ENCODE assay signal across 8 mouse cellular contexts in the genomic region with DNA sequence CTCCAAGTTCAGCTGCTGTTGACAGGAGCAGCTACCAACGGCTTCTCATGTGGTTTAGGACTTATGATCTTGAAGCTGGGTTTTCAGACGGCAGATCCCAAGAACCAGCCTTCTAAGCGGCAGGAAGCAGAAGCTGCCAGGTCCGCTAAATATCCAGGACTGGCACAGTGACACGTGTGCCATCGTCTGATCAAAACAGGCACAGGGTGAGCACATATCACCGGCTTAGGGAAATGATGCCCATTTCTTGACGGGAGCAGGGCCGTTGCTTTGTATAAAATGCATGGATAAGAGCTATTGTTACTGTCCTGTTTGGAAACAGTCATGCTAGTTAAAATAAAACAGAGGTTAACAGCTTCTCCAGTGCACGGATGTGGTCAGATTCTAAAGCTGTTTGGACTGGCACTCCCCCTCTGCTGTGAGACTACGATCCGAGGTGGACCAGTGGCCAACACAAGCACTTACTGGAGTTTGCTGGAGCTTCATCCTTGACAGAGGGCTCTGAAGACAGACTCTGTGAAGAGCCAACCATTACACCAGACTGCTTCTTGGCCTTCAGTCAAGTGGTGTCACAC. TPM values are rescaled to one million over a fixed set of nuclear protein-coding genes. Genes with fewer than 3 reads are reported as not detected.
A peak's percentile ranks its signal among the peaks of the same experiment; 100 is the strongest.
DNase-seq lines count a peak whose midpoint lies in the region; ATAC-seq and TF ChIP-seq lines count a peak whose summit lies in the region.

No protein-coding gene starts in this region.

- TF ChIP-seq CTCF in left cerebral cortex, adult 2 months (IDR thresholded peaks at IDR 0.05), result no peak

- H3K27me3 ChIP-seq in heart, embryonic 12.5 days (replicated peaks), result no peaks in the 10 kb centered on the region
- no peaks in the 10 kb centered on the region for H3K27me3 ChIP-seq in midbrain, embryonic 13.5 days

- H3K9me3 ChIP-seq in heart, embryonic 12.5 days (replicated peaks), result no peaks in the 10 kb centered on the region
- H3K9me3 ChIP-seq in midbrain, embryonic 13.5 days, result no peaks in the 10 kb centered on the region

- peaks cover 8% of the 10 kb centered on the region for H3K4me1 ChIP-seq in heart, embryonic 12.5 days (replicated peaks)
- H3K4me1 ChIP-seq in midbrain, embryonic 13.5 days (replicated peaks), result peaks cover 10% of the 10 kb centered on the region

- DNase-seq in heart, postnatal 10 days, result no peak
- peak; percentile 64 for DNase-seq in induced T-regulatory cell, adult 2 months (ENCODE audit: low read depth)
- no peak for DNase-seq in adrenal gland, postnatal 4 days (ENCODE audit: low spot score in 2 of 2)
- DNase-seq in left cerebral cortex, adult 2 months (ENCODE audit: extremely low spot score in 1 of 2, low spot score in 2 of 2), result no peak
- no peak for DNase-seq in left cerebral cortex, adult 18-20 months (ENCODE audit: low spot score in 2 of 2)

- peaks cover 17% of the 10 kb centered on the region for H3K36me3 ChIP-seq in heart, embryonic 12.5 days
- H3K36me3 ChIP-seq in midbrain, embryonic 13.5 days, result peaks cover 13% of the 10 kb centered on the region

- peak overlapping the region; percentile 79 for H3K4me2 ChIP-seq in heart, embryonic 12.5 days
- H3K4me2 ChIP-seq in midbrain, embryonic 13.5 days (replicated peaks), result peak overlapping the region; percentile 53

- intact Hi-C loops in heart, postnatal 10 days (cut with DNase I), result loop anchor here (5.0 to 10.0 kb wide), 4 partner anchors 84 to 787 kb away; partner anchors contain the start of gene Casp6
- intact Hi-C loops in left cerebral cortex, adult 2 months (cut with DNase I), result loop anchor here (5.0 kb wide), 1 partner anchor 509 kb away; no protein-coding TSS in a partner anchor

- 0 out of 2 replicates have a peak, but pooled peaks have one; percentile 3 for ATAC-seq in heart, embryonic 12.5 days (ENCODE audit: insufficient number of reproducible peaks, low FRiP score)
- ATAC-seq in common myeloid progenitor, adult 5-6 weeks (replicated peaks; ENCODE audit: low read depth, poor library complexity, severe bottlenecking), result peak; percentile 38
- ATAC-seq in midbrain, embryonic 13.5 days, result 0 out of 2 replicates have a peak, but pooled peaks have one; percentile 34

- peak overlapping the region; percentile 85 for H3K27ac ChIP-seq in heart, embryonic 12.5 days (ENCODE audit: poor library complexity, severe bottlenecking)
- peak overlapping the region; percentile 35 for H3K27ac ChIP-seq in midbrain, embryonic 13.5 days
- no peak overlapping the region for H3K27ac ChIP-seq in left cerebral cortex, adult 2 months

- peak overlapping the region; percentile 64 for H3K9ac ChIP-seq in heart, embryonic 12.5 days
- peak overlapping the region; percentile 32 for H3K9ac ChIP-seq in midbrain, embryonic 13.5 days (replicated peaks)

- 27% methylated on average over 12 of the region's 12 CpGs for whole genome bisulfite sequencing in heart, embryonic 12.5 days
- 36% methylated on average over 12 of the region's 12 CpGs for WGBS in midbrain, embryonic 13.5 days

- H3K4me3 ChIP-seq in heart, embryonic 12.5 days, result peak overlapping the region; percentile 45
- peak overlapping the region; percentile 31 for H3K4me3 ChIP-seq in midbrain, embryonic 13.5 days (replicated peaks)
- H3K4me3 ChIP-seq in left cerebral cortex, adult 2 months, result no peak overlapping the region

RNA-seq across cellular contexts. Expression of gene Ostc, which starts 17.6 kb away (rescaled TPM):
- polyA plus RNA-seq in heart, embryonic 12.5 days (2016; fragmentation: Nextera tagmentation; extraction: Ambion mirVana), result 249 and 250 TPM in 2 replicates
- 10 to 100 TPM; 66.7 to 70.3 TPM for total RNA-seq in heart, postnatal 10 days (2021)
- 140 and 175 TPM in 2 replicates for total RNA-seq in common myeloid progenitor, adult 5-6 weeks (2017)
- polyA plus RNA-seq in midbrain, embryonic 13.5 days (2015; fragmentation: Nextera tagmentation; extraction: Ambion mirVana), result 242 and 243 TPM in 2 replicates
- total RNA-seq in adrenal gland, postnatal 4 days (2021), result 100 to 1,000 TPM; 122 to 123 TPM
- total RNA-seq in left cerebral cortex, adult 2 months (2021), result 10 to 100 TPM; 54.5 to 55.0 TPM
- total RNA-seq in left cerebral cortex, adult 18-20 months (2021), result 10 to 100 TPM; 57.4 to 61.3 TPM

RNA-seq across cellular contexts. Expression of gene Rpl34, which starts 38.5 kb away (rescaled TPM):
- polyA plus RNA-seq in heart, embryonic 12.5 days (2016; fragmentation: Nextera tagmentation; extraction: Ambion mirVana), result 495 and 521 TPM in 2 replicates
- 100 to 1,000 TPM; 513 to 544 TPM for total RNA-seq in heart, postnatal 10 days (2021)
- total RNA-seq in common myeloid progenitor, adult 5-6 weeks (2017), result 2,934 and 3,618 TPM in 2 replicates
- polyA plus RNA-seq in midbrain, embryonic 13.5 days (2015; fragmentation: Nextera tagmentation; extraction: Ambion mirVana), result 646 and 703 TPM in 2 replicates
- 1,000 to 10,000 TPM in 1 of 2 experiments, 100 to 1,000 TPM in 1; 996 to 1,125 TPM for total RNA-seq in adrenal gland, postnatal 4 days (2021)
- 100 to 1,000 TPM; 315 to 326 TPM for total RNA-seq in left cerebral cortex, adult 2 months (2021)
- 100 to 1,000 TPM; 343 to 349 TPM for total RNA-seq in left cerebral cortex, adult 18-20 months (2021)
